Mouse (Mus musculus) liver, embryonic 14.5 days (tissue): ENCODE data around the gene Srpk2.

Experiments used
- CTCF ChIP-seq: IDR thresholded peaks from 2 replicates; pipeline ENCODE4 v1.5.1; 2016; ENCODE audit warnings: antibody characterized with exemption, low read depth, control low read depth
- EP300 ChIP-seq: IDR thresholded peaks from 2 replicates; pipeline ENCODE4 v1.6.1; 2016; ENCODE audit warnings: antibody characterized with exemption, low read depth

DNA sequence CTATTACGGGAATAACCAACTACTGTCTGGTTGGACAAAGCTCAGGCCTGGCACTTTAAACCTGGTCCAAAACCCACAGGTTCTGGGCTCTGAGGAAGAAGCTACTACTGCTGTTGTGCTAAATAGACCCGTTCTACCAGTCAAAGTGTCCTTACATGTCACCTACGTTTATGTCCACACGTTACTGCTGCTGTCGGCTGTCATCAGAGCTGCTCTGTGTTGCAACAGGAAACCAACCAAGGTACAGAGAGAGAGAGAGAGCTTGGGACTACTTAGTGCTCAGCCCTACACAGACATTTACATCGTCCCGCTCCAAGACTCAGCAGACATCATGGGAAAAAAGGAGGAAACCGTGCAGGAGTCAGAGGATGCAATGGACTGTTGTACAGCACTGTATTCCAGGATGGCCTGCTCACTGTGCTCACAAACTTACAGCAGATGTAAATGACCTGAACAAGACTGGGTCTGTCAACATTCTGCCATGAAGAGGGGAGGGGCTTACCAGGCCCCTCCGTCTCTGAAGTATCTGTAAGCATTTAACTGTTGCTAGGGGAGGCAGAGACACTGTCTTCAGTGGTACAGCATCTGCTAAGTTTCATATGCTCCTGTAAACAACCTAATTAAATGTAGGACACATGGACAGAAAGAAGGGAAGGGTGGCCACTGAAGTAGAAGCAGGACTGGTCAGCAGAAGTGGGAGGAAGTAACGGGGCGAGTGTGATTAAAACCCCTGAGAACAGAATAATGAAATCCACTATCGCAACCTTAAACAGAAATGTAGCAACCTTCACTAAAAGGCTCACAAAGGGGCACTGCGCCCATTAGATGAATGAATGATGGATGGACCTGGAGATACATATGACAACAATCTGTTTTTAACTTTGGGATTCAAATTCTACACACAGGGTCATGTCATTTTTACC lies 97.6 kb downstream of the Srpk2 start:
- TF ChIP-seq CTCF (no peak), EP300 (no peak)
